Mouse (Mus musculus) heart, adult 2 months (tissue): ENCODE measurements around the gene Adora1.

Experiments
- CTCF ChIP-seq: fragments of 200-600 bp; IDR thresholded peaks from 2 replicates; pipeline ENCODE4 v1.8.1; 2022; ENCODE audit warnings: antibody characterized with exemption, mild to moderate bottlenecking, moderate library complexity
- EP300 ChIP-seq: fragments of 200-500 bp; IDR thresholded peaks from 2 replicates; pipeline ENCODE4 v1.6.1; 2011; ENCODE audit warnings: low read depth, low read length, control low read depth; ENCODE audit not compliant: insufficient read depth
- POLR2A ChIP-seq: fragments of 200-500 bp; IDR thresholded peaks from 2 replicates; pipeline ENCODE4 v1.6.1; 2011; ENCODE audit warnings: mild to moderate bottlenecking, low read depth, low read length, control low read depth; ENCODE audit not compliant: insufficient read depth

DNA sequence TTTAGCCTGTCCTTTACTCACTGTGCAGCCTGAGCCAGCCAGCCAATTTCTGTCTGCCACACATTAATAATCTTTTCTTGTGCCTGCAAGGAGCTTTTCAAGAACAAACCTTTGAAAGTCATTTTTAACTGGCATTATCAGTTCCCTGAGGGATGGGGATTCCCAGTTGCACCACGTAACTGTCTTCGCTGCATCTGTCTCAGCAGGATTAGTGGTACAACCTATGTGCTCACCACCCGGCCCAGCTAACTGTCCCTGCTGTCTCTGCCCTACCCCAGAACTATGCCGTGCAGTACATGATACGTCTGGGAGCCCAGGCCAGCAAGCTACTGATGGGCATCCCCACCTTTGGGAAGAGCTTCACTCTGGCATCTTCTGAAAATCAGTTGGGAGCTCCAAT lies 47.0 kb downstream of the Adora1 start:
- TF ChIP-seq CTCF (no peak), EP300 (no peak), POLR2A (no peak)
